Mouse (Mus musculus) ES-E14 (cell line): Measurements from ENCODE around the gene Gpr65.

Experiments
- CHD2 ChIP-seq: IDR thresholded peaks from 2 replicates; pipeline ENCODE4 v1.6.1; 2014; ENCODE audit warnings: mild to moderate bottlenecking, low read depth, low read length, inconsistent platforms
- ZNF384 ChIP-seq: IDR thresholded peaks from 2 replicates; pipeline ENCODE4 v1.6.1; 2012; ENCODE audit warnings: low read depth, low read length, inconsistent platforms

DNA sequence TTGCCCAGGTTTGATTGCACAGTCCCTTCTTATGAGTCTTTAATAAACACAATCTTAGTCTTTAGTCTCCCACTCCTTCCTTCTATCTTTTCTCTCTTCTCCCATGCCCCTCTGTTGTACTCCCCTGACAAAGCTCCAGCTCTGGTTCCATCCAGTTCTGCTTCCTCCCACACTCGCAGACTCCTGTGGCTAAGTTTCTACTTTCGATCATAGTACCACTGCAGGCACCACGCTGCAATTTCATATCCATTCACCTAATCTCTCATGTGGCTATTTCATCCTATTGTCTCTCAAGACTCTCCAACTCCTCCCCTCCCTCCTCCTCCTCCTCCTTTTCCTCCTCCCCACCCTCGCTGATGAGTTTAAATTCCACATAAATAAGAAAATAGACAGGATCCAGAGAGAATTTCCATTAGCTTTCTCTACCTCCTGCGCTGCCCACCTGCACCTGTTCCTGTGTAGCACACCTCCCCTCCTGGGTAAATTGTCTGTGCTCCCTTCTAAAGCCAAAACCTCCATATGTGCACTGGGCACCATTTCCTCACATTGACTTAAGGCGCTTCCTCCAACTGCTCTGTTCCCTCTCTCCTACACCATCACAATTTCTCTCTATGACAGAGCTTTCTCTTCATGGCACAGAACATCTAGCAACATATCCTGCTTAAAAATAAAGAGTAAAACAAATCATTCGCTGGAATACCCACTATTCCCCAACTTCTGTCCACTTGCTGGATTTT, 38.9 kb downstream of the Gpr65 start:
- TF ChIP-seq ZNF384 (no peak), CHD2 (no peak)
